Mouse (Mus musculus) CD4-positive, CD25-positive, alpha-beta regulatory T cell, adult 4 months (primary cell): ENCODE measurements around the gene Zbtb43. TPM values are rescaled to one million over a fixed set of nuclear protein-coding genes. Genes with fewer than 3 reads are reported as not detected.

ENCODE experiments used
- ATAC-seq: one replicate; pipeline ENCODE4 v1.8.0; 2017
- polyA plus RNA-seq, 2 experiments: library from polyadenylated mRNA; unstranded; fragments of 100-300 nt; shearing (Covaris generic); gene quantifications; one replicate each; pipeline ENCODE4 v1.2.1; 2017

Zbtb43 gene
- polyA plus RNA-seq, 2 experiments from 2014 or later, result 18.3 to 24.0 TPM

DNA sequence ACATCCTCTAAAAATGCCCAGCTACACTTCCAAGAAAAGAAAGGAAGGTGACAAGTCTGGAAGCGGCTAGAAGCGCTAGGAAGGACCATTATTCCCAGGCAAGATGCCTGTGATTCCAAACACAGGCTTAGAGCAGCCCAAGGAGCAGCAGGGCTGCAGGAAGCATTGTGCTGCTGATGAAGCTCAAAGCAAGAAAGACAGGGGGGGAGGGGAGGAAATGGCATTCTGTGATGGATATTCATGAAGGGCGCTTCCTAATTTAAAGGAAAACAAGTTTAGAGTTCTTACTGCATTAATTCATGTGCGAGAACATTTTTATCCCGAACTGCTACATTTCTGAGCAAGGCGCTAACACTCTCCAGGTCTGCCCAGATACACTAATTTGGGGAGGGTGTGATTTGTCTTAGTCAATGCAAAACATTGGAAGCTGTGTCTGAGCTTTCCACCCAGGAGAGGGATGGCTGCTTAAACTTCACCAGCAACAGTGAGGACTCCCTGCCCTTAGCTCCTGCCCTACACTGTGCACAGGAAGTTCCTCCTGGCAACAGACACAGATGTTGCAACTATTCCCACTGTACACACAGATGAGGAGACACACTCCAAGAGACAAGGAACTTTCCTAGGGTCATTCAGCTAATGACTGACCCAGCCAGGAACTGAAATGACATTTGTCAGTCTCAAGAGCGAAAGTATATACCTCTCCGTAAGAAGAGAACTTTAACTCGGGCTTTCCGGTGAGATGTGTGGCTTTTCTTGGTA, 41.5 kb downstream of the Zbtb43 start:
- no peak for ATAC-seq

DNA sequence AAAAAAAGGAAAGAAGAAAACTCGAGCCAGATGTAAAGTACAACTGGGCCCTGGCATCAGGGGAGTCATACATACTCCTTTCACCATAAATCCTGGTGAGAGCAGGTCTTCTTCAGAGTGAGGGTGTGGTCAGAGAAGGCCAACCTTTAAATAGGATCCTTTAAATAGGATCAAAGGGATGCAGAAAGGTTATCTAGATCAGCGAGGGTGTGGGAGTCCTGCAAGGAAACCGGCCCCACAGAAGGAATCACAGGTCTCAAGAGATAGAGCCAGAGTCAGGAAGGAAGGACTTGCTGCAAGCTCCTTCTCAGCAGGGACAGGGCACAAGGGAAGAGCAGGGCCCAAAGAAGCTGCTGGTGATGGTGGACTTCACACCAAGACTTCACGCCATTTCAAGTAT, 50.9 kb downstream of the Zbtb43 start:
- ATAC-seq, result no peak

DNA sequence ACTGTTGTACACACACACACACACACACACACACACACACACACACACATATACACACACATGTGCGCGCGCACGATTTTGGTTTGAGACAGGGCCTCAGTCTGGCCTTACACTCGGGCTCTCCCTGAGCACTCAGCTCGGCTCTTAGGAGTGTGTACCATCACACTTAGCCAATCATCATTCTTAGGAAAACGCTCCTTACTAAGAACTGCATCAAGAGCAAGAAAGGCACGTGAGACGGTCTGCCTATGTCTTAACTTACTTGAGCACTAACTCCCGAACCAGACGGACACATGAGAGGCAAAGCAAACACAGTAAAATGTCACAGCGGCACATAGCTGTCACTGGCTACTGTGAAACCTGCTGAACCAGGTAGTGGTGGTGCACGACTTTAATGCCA, 54.3 kb downstream of the Zbtb43 start:
- ATAC-seq, result no peak

DNA sequence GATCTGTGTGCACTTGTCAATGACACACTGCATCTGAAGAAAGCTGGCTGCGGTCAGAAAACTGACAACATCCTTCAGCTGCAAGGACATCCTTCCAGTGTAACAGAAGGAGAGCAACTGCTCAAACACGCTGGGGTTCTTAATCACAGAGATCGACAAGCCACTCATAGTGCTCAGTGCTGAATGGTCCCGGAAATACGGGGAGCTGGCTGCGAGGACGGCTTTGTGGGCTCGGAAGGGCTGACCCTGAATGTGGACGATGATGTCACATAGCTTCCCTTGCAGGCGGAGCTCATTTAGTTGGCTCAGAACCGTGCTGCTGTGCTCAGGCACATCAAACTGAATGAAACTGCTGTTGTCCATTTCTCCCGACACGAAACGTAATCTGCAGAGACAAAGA, 56.2 kb downstream of the Zbtb43 start:
- no peak for ATAC-seq

DNA sequence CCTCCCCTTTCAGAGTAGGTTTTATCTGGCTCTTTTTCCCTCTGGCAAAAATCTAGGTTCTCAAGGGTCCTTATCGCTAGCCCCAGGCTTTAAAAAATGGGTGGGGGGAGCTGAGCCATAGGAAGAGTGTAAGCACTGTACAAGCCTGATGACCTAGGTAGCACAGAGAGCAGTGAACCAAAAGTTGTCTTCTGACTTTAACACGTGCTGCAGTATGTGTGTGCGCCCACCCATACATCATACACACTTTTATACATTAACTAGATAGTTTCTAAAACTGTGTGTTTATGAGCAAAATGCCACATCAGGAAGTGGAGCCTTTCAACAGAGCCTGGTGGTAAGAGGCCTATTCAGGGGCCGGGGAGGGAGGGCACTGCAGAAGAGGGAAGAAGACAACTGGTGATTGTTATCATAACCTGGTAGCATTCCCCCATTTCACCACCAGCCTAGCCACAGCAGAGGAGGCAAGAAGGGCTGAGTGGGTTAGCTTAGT, 64.8 kb downstream of the Zbtb43 start:
- no peak for ATAC-seq

DNA sequence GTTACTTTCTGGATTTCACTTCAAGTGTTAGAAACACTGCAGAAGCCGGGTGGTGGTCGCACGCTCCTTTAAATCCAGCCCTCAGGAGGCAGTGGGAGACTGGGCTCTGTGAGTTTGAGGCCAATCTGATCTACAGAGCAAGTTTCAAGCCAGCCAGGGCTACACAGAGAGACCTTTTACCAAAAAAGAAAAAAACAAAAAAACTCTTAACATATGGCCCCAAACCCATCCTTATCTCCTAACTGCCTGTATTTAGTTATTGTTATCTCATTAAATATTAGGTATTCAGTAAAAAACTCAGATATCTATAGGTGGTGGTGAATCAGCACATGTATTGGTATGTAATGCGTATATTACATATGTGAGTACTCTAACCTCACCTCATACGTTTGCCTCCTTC, 65.7 kb downstream of the Zbtb43 start:
- ATAC-seq, result no peak

DNA sequence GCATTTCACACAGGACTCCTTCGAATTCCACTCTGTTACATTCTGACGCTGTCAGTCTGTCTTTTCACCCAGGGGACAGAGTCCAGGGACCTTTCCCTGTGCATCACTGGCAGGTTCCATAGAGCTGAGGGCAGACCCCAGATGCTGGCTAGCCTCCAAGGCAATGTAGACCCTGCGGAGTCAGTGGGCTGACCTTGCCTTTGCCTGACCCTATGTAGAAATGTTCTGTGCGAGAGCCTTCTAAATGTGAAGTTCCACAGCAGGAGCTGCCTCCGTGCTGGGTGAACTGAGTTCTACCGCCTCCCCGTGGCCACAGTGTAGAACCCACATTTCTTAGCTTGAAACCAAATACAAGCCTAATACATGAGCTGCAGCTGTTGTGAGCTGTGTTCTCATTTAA, 66.1 kb downstream of the Zbtb43 start:
- ATAC-seq, result no peak

DNA sequence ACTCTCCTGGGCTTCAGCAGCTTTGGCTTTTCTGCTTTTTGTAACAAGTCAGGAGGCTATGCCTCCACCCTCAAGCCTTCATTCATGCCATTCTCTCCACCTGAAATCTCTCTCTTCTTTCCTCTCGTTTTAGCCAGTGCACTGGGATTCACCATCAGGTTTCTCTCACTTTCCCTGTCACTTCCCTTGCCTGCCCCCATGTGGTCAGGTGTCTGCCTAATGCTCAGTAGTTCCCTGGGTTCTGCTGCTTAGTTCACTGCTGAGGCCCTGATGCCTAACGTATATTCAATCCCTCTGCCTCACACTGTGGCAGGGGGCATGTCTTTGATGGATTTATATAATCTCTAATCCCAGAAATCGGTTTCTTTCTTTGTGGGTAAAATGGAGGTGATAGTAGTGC, 67.1 kb downstream of the Zbtb43 start:
- no peak for ATAC-seq

DNA sequence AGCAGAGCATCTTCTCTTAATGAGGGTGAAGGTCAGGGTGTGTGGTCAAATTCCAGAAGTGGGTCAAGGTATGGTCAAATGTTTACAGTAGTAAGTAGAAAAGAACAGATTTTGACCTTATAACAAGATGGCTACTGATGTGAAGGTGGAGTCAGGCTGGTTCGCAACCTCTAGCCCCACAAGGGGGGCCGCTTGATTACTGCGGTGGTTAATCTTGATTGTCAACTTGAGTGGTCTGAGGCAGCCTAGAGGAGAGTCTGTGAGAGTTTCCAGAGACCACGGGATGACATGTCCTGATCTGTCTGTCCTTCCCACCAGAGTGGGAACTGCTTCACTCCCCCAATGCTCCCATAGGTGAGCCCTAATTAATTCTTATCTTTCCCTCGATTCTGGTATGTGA, 67.8 kb downstream of the Zbtb43 start:
- ATAC-seq, result no peak

Other genes starting within 250 kb of the Zbtb43 start
- gene Ralgps1, start 97.1 kb downstream of the Zbtb43 start, polyA plus RNA-seq, result 10 to 100 TPM in 1 of 2 experiments, 1 to 10 TPM in 1; 7.2 to 14.4 TPM
- gene Zbtb34, start 37.2 kb downstream of the Zbtb43 start, polyA plus RNA-seq, result 1 to 10 TPM; 1.4 TPM
- gene Lmx1b, start 172.0 kb upstream of the Zbtb43 start, polyA plus RNA-seq, result not detected